Mouse (Mus musculus) right cerebral cortex, postnatal 14 days (tissue): ENCODE results near the gene Klhl5.

Experiments used
- DNase-seq: peaks from one replicate; pipeline ENCODE4 v3.0.0; 2022

The Klhl5 gene

GRCm38 (mm10) chr5:65213321-65213720, 106.0 kb downstream of the Klhl5 start:
- DNase-seq, result peak; percentile 29
